Mouse (Mus musculus) heart, postnatal 25 days (tissue): ENCODE results near the gene Lhx5. TPM values are rescaled to one million over a fixed set of nuclear protein-coding genes. Genes with fewer than 3 reads are reported as not detected.

Source experiments
- total RNA-seq, 2 experiments: library from RNA; stranded (reverse); gene quantifications; 2 replicates each; pipeline ENCODE4 v1.2.3; 2021

Lhx5 gene
- total RNA-seq, 2 experiments from 2014 or later: not detected

Other genes starting within 250 kb of the Lhx5 start
- 1 to 10 TPM; 8.8 to 9.6 TPM for gene Sdsl, start 41.1 kb downstream of the Lhx5 start, total RNA-seq
- 1 to 10 TPM; 1.2 to 1.3 TPM for gene Sds, start 44.8 kb downstream of the Lhx5 start, total RNA-seq
- 10 to 100 TPM; 33.2 to 37.1 TPM for gene Plbd2, start 71.9 kb downstream of the Lhx5 start, total RNA-seq
- gene Slc8b1, start 79.5 kb downstream of the Lhx5 start, total RNA-seq: 10 to 100 TPM in 1 of 2 experiments, 1 to 10 TPM in 1; 9.3 to 12.6 TPM
- 10 to 100 TPM; 36.0 to 37.9 TPM for gene Tpcn1, start 157.0 kb downstream of the Lhx5 start, total RNA-seq
- gene Iqcd, start 157.3 kb downstream of the Lhx5 start, total RNA-seq: not detected
- 10 to 100 TPM; 15.4 to 18.7 TPM for gene Rita1, start 180.9 kb downstream of the Lhx5 start, total RNA-seq
- 10 to 100 TPM; 20.1 to 21.4 TPM for gene Ddx54, start 181.0 kb downstream of the Lhx5 start, total RNA-seq
- not detected for gene Cfap73, start 202.5 kb downstream of the Lhx5 start, total RNA-seq
- not detected for gene Rasal1, start 217.1 kb downstream of the Lhx5 start, total RNA-seq